Mouse (Mus musculus) testis, adult 2 months (tissue): ENCODE measurements around the gene Pfkm.

ENCODE experiments used
- CTCF ChIP-seq: fragments of 200-500 bp; IDR thresholded peaks from 2 replicates; pipeline ENCODE4 v1.5.1; 2012; ENCODE audit warnings: low read depth, mild to moderate bottlenecking, inconsistent platforms, low read length, moderate library complexity; ENCODE audit not compliant: control insufficient read depth, insufficient read depth, insufficient replicate concordance
- POLR2A ChIP-seq: fragments of 200-500 bp; IDR thresholded peaks from 2 replicates; pipeline ENCODE4 v1.6.1; 2012; ENCODE audit warnings: low read depth, mild to moderate bottlenecking, inconsistent platforms, low read length, moderate library complexity; ENCODE audit not compliant: control insufficient read depth

- TF ChIP-seq CTCF (no peak), POLR2A (no peak)
These were observed 39.7 kb downstream of the Pfkm start for GRCm38 (mm10) chr15:98131942-98132655.
